Mouse (Mus musculus) olfactory bulb, adult 2 months (tissue): ENCODE measurements at regions not wholly inside any gene's neighbourhood (a gene's known extent, or its start where the extent isn't known, plus 50 kb on each side); places are given as distances from the start of the nearest gene placed in this dataset.

Experiments
- CTCF ChIP-seq: fragments of 200-500 bp; IDR thresholded peaks from 2 replicates; pipeline ENCODE4 v1.5.1; 2012; ENCODE audit warnings: low read depth, mild to moderate bottlenecking, low read length, moderate library complexity; ENCODE audit not compliant: insufficient read depth
- POLR2A ChIP-seq: fragments of 200-500 bp; IDR thresholded peaks from 2 replicates; pipeline ENCODE4 v1.6.1; 2012; ENCODE audit warnings: mild to moderate bottlenecking, low read depth, low read length, moderate library complexity; ENCODE audit not compliant: insufficient read depth

DNA sequence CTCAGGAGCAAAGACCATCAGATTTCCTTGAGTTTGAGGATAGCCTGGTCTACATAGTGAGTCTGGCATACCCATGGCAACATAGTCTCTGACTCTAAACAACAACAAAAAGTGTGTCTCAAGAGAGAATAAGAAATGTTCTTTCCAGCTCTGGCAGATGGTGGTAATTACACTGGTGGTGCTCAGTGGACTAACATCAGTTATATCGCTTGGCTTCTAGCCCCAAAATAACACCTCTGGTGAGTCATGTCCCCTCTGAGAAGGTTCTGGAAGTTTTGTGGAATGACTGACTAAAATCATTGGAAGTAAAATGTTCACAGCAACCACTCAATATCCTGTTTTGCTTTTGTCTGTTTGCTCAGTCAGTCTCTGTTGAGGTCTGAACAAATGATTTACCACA lies 227.3 kb downstream of the Tm4sf1 start:
- TF ChIP-seq POLR2A, result no peak
- no peak for TF ChIP-seq CTCF
